Mouse (Mus musculus) cerebellum, adult 2 months (tissue): ENCODE measurements around the gene Nlgn1. TPM values are rescaled to one million over a fixed set of nuclear protein-coding genes. Genes with fewer than 3 reads are reported as not detected.

Source experiments
- DNase-seq, 2 experiments: peaks; one replicate each; pipeline ENCODE4 v3.0.0; 2021
- H3K27ac ChIP-seq: fragments of 200-500 bp; 2 replicates; pipeline ENCODE4 v1.5.1; 2012; ENCODE audit warnings: low read length, control low read depth, inconsistent platforms; ENCODE audit not compliant: insufficient read depth
- H3K27me3 ChIP-seq: fragments of 200-500 bp; 2 replicates; pipeline ENCODE4 v1.6.1; 2012; ENCODE audit warnings: inconsistent platforms, mild to moderate bottlenecking, low read length, moderate library complexity; ENCODE audit not compliant: control insufficient read depth, insufficient read depth
- H3K4me1 ChIP-seq: fragments of 200-500 bp; 2 replicates; pipeline ENCODE4 v1.6.1; 2011; ENCODE audit warnings: low read length; ENCODE audit not compliant: control insufficient read depth, insufficient read depth
- H3K4me3 ChIP-seq: fragments of 200-500 bp; replicated peaks from 2 replicates; pipeline ENCODE3; 2011; ENCODE audit warnings: mild to moderate bottlenecking, low read depth, low read length, control low read depth; ENCODE audit not compliant: insufficient read depth
- CTCF ChIP-seq: fragments of 200-500 bp; IDR thresholded peaks from 2 replicates; pipeline ENCODE4 v1.5.1; 2011; ENCODE audit warnings: low read depth, mild to moderate bottlenecking, control low read depth, low read length, moderate library complexity, borderline replicate concordance; ENCODE audit not compliant: insufficient read depth
- POLR2A ChIP-seq: fragments of 200-500 bp; IDR thresholded peaks from 2 replicates; pipeline ENCODE4 v1.6.1; 2011; ENCODE audit warnings: low read length, control low read depth, borderline replicate concordance; ENCODE audit not compliant: insufficient read depth
- WGBS: fragments of 180-500 bp; shearing (Covaris S2); methylation state at CpG from one replicate; pipeline ENCODE4 v1.1.7; 2018; 5-methylcytosine and 5-hydroxymethylcytosine counted together
- polyA plus RNA-seq: library from polyadenylated mRNA; depleted of rRNA; stranded (reverse); fragments of >200 nt; gene quantifications from 2 replicates; pipeline ENCODE4 v1.2.3, GENCODE M21; 2012

Gene Nlgn1
- polyA plus RNA-seq, 1 experiment: 15.5 TPM

DNA sequence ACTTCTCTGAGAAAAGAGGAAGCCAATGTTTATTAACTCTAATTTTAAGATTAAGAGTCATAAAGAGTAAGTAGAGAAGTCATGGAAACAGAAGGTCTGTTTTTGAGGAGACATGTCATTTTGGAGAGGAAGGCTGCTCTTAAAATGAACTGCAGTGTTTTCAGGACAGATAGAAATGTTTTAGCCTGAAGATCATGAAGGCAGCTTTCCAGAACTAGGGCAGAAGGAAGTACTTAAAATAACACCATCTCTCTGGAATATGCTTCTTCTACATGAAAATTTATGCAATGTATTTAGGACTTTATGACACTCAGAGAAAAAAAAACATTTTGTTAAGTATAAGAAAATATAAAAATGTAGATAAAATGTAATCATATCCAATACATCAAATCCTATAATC, 905.3 kb downstream of the Nlgn1 start:
- no peak overlapping the region for H3K27ac ChIP-seq
- H3K4me3 ChIP-seq: no peak overlapping the region
- no peaks in the 10 kb centered on the region for H3K27me3 ChIP-seq
- TF ChIP-seq POLR2A (no peak), CTCF (no peak)
- H3K4me1 ChIP-seq: no peaks in the 10 kb centered on the region
- DNase-seq: no peak

DNA sequence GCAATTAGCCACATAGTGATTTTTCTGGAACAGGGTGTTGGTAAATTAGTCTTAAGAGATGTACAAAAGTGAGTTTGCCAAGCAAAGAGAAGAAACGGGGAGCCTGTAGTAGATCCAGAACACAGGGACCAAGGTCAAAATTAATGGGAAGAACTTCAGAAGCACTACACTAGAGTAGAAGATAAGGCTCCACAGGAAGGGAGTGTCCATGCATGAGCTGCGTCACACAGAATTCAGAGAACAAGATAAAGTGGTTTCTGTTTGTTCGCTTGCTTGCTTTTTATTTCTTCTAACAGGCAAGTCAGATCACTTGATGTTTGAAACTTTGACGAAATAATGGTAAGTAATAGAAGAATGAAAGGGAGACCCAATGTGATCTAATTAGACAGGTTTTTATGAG, 920.3 kb downstream of the Nlgn1 start:
- H3K4me1 ChIP-seq: no peaks in the 10 kb centered on the region
- no peak overlapping the region for H3K27ac ChIP-seq
- no peaks in the 10 kb centered on the region for H3K27me3 ChIP-seq
- DNase-seq: no peak
- 94% methylated on average over 4 of the region's 4 CpGs for WGBS
- H3K4me3 ChIP-seq: no peak overlapping the region
- no peak for TF ChIP-seq CTCF
- no peak for TF ChIP-seq POLR2A
